Mouse (Mus musculus) ES-Bruce4 (cell line): ENCODE measurements around the gene Psmb1. TPM values are rescaled to one million over a fixed set of nuclear protein-coding genes. Genes with fewer than 3 reads are reported as not detected.
"Not testable (repeated sequence)": the region's sequence is repeated elsewhere in the genome, so short reads cannot be mapped to it uniquely, and the experiment has no call there.

ENCODE experiments used
- H3K27ac ChIP-seq: 2 replicates; pipeline ENCODE4 v1.5.1; 2012; ENCODE audit warnings: low read length, inconsistent platforms; ENCODE audit not compliant: insufficient read depth
- H3K27me3 ChIP-seq: 2 replicates; pipeline ENCODE4 v1.6.1; 2012; ENCODE audit warnings: mild to moderate bottlenecking, low read length, inconsistent platforms; ENCODE audit not compliant: control insufficient read depth, poor library complexity, insufficient read depth, severe bottlenecking
- H3K36me3 ChIP-seq: 2 replicates; pipeline ENCODE4 v1.6.1; 2012; ENCODE audit warnings: inconsistent platforms, mild to moderate bottlenecking, low read length, moderate library complexity; ENCODE audit not compliant: control insufficient read depth, poor library complexity, insufficient read depth, severe bottlenecking
- H3K4me1 ChIP-seq: one replicate; pipeline ENCODE4 v1.8.1; 2011; ENCODE audit warnings: low read length; ENCODE audit not compliant: control insufficient read depth, insufficient read depth
- H3K4me3 ChIP-seq: 2 replicates; pipeline ENCODE4 v1.5.1; 2011; ENCODE audit warnings: low read depth, mild to moderate bottlenecking, low read length
- H3K9ac ChIP-seq: 2 replicates; pipeline ENCODE4 v1.6.1; 2012; ENCODE audit warnings: low read depth, mild to moderate bottlenecking, inconsistent platforms; ENCODE audit not compliant: poor library complexity, severe bottlenecking
- H3K9me3 ChIP-seq: replicated peaks from 2 replicates; pipeline ENCODE4 v1.6.1; 2012; ENCODE audit warnings: mild to moderate bottlenecking, low read length, inconsistent platforms; ENCODE audit not compliant: control insufficient read depth, poor library complexity, insufficient read depth, severe bottlenecking
- CTCF ChIP-seq: IDR thresholded peaks from one replicate; pipeline ENCODE4 v1.8.1; 2011; ENCODE audit warnings: low read depth, low read length
- EP300 ChIP-seq: IDR thresholded peaks from 2 replicates; pipeline ENCODE4 v1.6.1; 2011; ENCODE audit warnings: low read depth, low read length; ENCODE audit not compliant: insufficient read depth
- POLR2A ChIP-seq: IDR thresholded peaks from one replicate; pipeline ENCODE4 v1.8.1; 2011; ENCODE audit warnings: low read length; ENCODE audit not compliant: insufficient read depth
- polyA plus RNA-seq: library from polyadenylated mRNA; stranded (reverse); fragments of >200 nt; gene quantifications from 2 replicates; pipeline ENCODE4 v1.2.4, GENCODE M21; 2011; ENCODE audit warnings: low read depth; ENCODE audit not compliant: missing spikeins, insufficient read depth, insufficient read length

Gene Psmb1
- 195 and 199 TPM in 2 replicates for polyA plus RNA-seq

DNA sequence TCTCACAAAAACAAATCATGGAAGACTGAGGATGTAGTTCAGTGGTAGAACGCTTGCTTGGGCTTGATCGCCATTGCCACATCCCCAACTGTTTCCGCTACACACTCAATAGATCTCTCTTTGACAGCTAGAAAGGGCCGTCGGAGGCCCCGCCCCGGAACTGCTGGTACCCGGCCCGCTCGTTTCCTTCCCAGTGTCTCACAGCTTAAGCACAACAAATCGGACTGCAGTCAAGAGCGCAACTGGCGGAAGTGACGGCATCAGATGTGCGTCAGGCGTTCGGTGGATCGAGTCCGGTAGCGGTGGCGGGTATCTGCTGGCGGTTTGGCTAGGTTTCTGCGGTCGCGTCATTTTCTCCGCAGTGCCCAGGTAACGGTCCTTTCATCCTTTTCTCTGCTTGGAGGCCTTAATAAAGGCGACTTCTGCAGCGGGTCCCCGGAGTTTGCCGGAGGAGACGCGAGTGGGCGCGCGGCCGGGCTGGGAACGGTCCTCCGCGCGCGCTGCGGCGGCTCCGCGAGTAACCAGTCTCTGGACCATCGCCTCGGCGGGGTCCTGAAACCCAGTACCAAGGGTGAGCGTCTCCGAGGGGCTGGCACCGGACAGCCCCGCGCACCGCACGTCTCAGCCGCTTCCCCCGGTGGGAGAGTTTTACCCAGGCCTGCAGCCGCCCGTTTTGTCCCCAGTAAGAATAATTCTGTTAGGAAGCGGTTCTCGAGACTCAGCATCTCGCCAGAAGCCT is at the start of gene Psmb1, which contains the start of gene Tbp:
Psmb1 (minus strand) TSS at position 96 of the 739 bp plus-strand sequence.
Tbp (plus strand) TSS at position 233 of the 739 bp plus-strand sequence.
- Histone ChIP-seq H3K9me3 (no peaks in the 10 kb centered on the region), H3K36me3 (peaks cover 19% of the 10 kb centered on the region), H3K4me1 (no peaks in the 10 kb centered on the region), H3K27me3 (no peaks in the 10 kb centered on the region), H3K27ac (no peak within 1 kb of the TSS), H3K9ac (peak within 1 kb of the TSS; percentile 80), H3K4me3 (peak within 1 kb of the TSS; percentile 81)
- TF ChIP-seq POLR2A (peak; percentile 26), CTCF (no peak), EP300 (0 out of 2 replicates have a peak, but pooled peaks have one; percentile 44)

GRCm38 (mm10) chr17:15546440-15546839 is 46.9 kb upstream of the Psmb1 start:
- Histone ChIP-seq H3K9me3 (no peaks in the 10 kb centered on the region), H3K9ac (no peak overlapping the region), H3K36me3 (no peaks in the 10 kb centered on the region), H3K4me3 (no peak overlapping the region), H3K27me3 (no peaks in the 10 kb centered on the region), H3K4me1 (no peaks in the 10 kb centered on the region), H3K27ac (no peak overlapping the region)
- no peak for TF ChIP-seq POLR2A
- TF ChIP-seq CTCF: no peak
- TF ChIP-seq EP300: no peak

- H3K9me3 ChIP-seq, H3K9ac ChIP-seq, H3K4me1 ChIP-seq, H3K27ac ChIP-seq, H3K36me3 ChIP-seq, H3K27me3 ChIP-seq: not testable (repeated sequence)
- H3K4me3 ChIP-seq: peak overlapping the region; percentile 47
Measured at GRCm38 (mm10) chr17:15543868-15544267, 44.3 kb upstream of the Psmb1 start.

DNA sequence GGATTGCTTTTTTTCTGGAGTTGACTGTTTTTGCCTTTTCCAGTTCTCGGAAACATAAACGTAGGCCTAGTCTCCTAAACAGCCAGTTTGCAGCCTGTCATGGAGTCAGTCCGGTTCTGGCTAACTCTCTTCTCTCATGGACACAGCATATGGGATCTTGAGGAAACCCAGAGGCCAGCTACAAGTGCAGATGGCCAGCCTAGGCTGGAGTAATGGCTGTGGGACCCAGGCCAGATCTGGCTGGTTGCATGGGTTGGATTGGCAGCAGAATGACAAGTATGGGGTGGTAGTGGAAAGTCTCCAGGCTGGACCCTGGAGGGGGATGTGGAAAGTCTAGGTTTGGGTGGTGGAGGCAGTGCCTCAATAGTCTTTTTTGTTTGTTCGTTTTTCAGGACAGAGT is 40.8 kb upstream of the Psmb1 start:
- Histone ChIP-seq H3K9me3 (no peaks in the 10 kb centered on the region), H3K27ac (no peak overlapping the region), H3K4me3 (no peak overlapping the region), H3K9ac (no peak overlapping the region), H3K4me1 (no peaks in the 10 kb centered on the region), H3K36me3 (no peaks in the 10 kb centered on the region), H3K27me3 (peaks cover 6% of the 10 kb centered on the region)
- no peak for TF ChIP-seq CTCF
- TF ChIP-seq POLR2A: no peak
- TF ChIP-seq EP300: no peak

DNA sequence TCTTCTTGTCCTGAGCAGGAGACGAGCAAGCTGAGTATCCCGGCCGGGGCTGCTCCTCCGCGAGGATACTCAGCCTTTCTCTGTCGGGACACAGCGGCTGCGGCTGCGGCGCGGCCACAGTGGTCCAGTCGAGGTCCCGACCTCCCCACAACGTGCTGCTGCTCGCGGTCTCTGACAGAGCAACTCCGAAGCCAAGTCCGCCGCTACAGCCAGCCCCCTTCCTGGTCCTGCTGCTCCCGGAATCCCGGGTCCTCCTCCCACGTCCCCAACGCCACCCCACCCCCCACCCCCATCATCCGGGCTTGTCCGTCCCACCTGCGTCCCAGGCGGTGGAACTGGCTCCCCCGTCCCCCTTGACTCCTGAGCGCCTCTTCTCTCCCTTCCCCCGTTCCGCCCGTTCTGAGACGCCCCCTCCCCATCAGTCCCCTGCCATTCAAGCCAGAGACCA is 36.9 kb upstream of the Psmb1 start:
- H3K4me3 ChIP-seq: peak overlapping the region; percentile 57
- H3K27ac ChIP-seq: no peak overlapping the region
- H3K27me3 ChIP-seq: peaks cover 8% of the 10 kb centered on the region
- no peaks in the 10 kb centered on the region for H3K9me3 ChIP-seq
- H3K36me3 ChIP-seq: no peaks in the 10 kb centered on the region
- H3K4me1 ChIP-seq: no peaks in the 10 kb centered on the region
- no peak for TF ChIP-seq POLR2A
- TF ChIP-seq EP300: no peak
- TF ChIP-seq CTCF: no peak
- H3K9ac ChIP-seq: peak overlapping the region; percentile 29

GRCm38 (mm10) chr17:15535943-15536342 is 36.4 kb upstream of the Psmb1 start:
- no peaks in the 10 kb centered on the region for H3K4me1 ChIP-seq
- TF ChIP-seq CTCF (no peak), EP300 (no peak), POLR2A (no peak)
- no peak overlapping the region for H3K9ac ChIP-seq

More at GRCm38 (mm10) chr17:15535943-15536342, 36.4 kb upstream of the Psmb1 start:
- no peak overlapping the region for H3K4me3 ChIP-seq
- H3K27me3 ChIP-seq: peaks cover 8% of the 10 kb centered on the region
- H3K27ac ChIP-seq: no peak overlapping the region
- no peaks in the 10 kb centered on the region for H3K9me3 ChIP-seq
- no peaks in the 10 kb centered on the region for H3K36me3 ChIP-seq
